Mouse (Mus musculus): ENCODE results near the gene Rai14.
"Not testable (repeated sequence)": the region's sequence is repeated elsewhere in the genome, so short reads cannot be mapped to it uniquely, and the experiment has no call there.

Gene Rai14

GRCm38 (mm10) chr15:10598259-10599225 lies 115.9 kb downstream of the Rai14 start:
- DNase-seq = no peak

- no peak for DNase-seq
Measured at GRCm38 (mm10) chr15:10596871-10597270, 117.6 kb downstream of the Rai14 start.

- DNase-seq = no peak
Measured at GRCm38 (mm10) chr15:10595408-10595807, 119.0 kb downstream of the Rai14 start.

GRCm38 (mm10) chr15:10594910-10595309 lies 119.5 kb downstream of the Rai14 start:
- DNase-seq = no peak

- no peak for DNase-seq
Measured at GRCm38 (mm10) chr15:10593094-10593493, 121.3 kb downstream of the Rai14 start.

GRCm38 (mm10) chr15:10586565-10586964 lies 127.9 kb downstream of the Rai14 start:
- DNase-seq = no peak

GRCm38 (mm10) chr15:10584359-10585187 lies 129.9 kb downstream of the Rai14 start:
- no peak for DNase-seq

- no peak for DNase-seq
Measured at GRCm38 (mm10) chr15:10583408-10583807, 131.0 kb downstream of the Rai14 start.

- DNase-seq = no peak
Measured at GRCm38 (mm10) chr15:10579159-10579558, 135.3 kb downstream of the Rai14 start.

GRCm38 (mm10) chr15:10566486-10566885 lies 147.9 kb downstream of the Rai14 start:
- no peak for DNase-seq

- no peak for DNase-seq
Measured at GRCm38 (mm10) chr15:10564201-10564600, 150.2 kb downstream of the Rai14 start.

- DNase-seq = no peak
Measured at GRCm38 (mm10) chr15:10562281-10562680, 152.1 kb downstream of the Rai14 start.

- no peak for DNase-seq
Measured at GRCm38 (mm10) chr15:10560005-10560404, 154.4 kb downstream of the Rai14 start.

- no peak for DNase-seq
Measured at GRCm38 (mm10) chr15:10558465-10558864, 156.0 kb downstream of the Rai14 start, which contains the start of gene Ttc23l. Gene Ttc23l (minus strand): TSS chr15:10558668.

GRCm38 (mm10) chr15:10554336-10554735 lies 160.1 kb downstream of the Rai14 start:
- DNase-seq = no peak

- DNase-seq = no peak
Measured at GRCm38 (mm10) chr15:10540271-10541088, 173.9 kb downstream of the Rai14 start.

GRCm38 (mm10) chr15:10535969-10536368 lies 178.5 kb downstream of the Rai14 start:
- no peak for DNase-seq

GRCm38 (mm10) chr15:10534591-10534990 lies 179.8 kb downstream of the Rai14 start:
- DNase-seq = no peak

- DNase-seq = not testable (repeated sequence)
Measured at GRCm38 (mm10) chr15:10533361-10533760, 181.1 kb downstream of the Rai14 start.

GRCm38 (mm10) chr15:10531352-10531751 lies 183.1 kb downstream of the Rai14 start:
- DNase-seq = no peak

- no peak for DNase-seq
Measured at GRCm38 (mm10) chr15:10525896-10526295, 188.5 kb downstream of the Rai14 start.
